Mouse (Mus musculus): Measurements from ENCODE around the gene Mum1.

The Mum1 gene

GRCm38 (mm10) chr10:80226416-80227165 lies at the start of gene Mum1:
TSS of gene Mum1 (plus strand) at chr10:80226434.
- in situ Hi-C loops (cut with MboI, MseI): no loop called here

DNA sequence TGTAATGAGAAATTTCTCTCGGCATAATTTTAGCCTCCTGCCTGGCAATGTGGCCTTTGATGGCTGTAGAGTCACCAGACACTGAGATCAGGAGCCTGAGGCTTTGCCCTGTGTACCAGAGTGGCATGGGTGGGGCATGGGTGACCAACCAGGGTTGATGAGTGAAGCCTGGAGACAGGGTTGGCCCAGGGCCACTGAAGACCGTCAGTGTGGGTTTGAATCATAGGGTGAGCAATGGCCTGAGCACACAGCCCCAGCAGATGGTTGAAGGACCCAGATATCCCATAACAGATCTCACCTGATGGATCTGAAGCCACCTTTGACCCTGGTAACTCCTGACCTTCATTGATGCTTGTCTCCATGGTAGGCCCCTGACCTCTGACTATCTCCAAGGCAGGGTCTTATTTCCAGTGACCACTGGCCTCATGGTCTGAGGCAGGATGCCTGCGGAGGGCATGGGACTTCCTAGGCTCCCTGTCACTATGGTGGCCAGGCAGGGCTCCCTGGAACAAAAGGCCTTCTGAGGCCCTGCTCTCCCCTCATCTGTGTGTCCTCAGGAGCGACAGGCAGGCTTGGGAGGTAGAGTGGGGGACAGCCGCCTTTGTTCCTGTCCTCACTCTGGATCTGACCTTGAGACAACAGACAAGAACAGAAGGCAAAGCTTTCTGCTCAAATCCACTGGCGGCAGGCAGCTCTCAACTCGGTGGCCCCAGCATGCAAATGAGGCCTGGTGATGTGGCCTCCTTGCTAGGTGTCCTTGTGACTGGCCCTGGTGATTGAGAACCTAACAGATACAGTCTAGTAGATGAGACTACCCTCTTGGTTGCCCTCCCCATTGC lies 48.6 kb upstream of the Mum1 start:
- in situ Hi-C loops (cut with MboI, MseI): loop anchor here (5.0 kb wide), 1 partner anchor 65 kb away; no protein-coding TSS in a partner anchor

GRCm38 (mm10) chr10:80179068-80180051 lies 46.9 kb upstream of the Mum1 start, which contains the start of gene Efna2:
TSS of gene Efna2 (plus strand) at chr10:80179482.
- in situ Hi-C loops (cut with MboI, MseI): loop anchor here (5.0 kb wide), 1 partner anchor 63 kb away; no protein-coding TSS in a partner anchor

DNA sequence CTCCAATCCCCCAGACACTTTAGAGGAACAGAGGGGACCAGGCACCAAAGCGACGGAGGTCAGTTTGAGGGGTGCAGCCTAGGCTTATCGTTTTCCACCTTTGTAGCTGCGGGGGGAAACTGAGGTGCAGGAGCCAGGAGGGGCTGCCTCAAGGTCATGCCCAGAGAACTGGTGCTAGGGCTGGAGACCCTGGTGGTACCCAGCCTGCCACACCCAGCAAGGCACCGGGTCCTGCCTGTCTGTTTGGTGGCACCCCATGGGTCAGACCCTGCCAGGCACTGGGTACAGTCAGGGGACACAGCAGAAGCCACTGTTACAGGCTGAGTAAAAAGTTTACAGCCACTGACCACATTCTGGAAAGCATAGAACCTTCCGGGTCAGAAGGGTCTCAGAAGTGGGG lies 45.9 kb upstream of the Mum1 start:
- in situ Hi-C loops (cut with MboI, MseI): no loop called here

DNA sequence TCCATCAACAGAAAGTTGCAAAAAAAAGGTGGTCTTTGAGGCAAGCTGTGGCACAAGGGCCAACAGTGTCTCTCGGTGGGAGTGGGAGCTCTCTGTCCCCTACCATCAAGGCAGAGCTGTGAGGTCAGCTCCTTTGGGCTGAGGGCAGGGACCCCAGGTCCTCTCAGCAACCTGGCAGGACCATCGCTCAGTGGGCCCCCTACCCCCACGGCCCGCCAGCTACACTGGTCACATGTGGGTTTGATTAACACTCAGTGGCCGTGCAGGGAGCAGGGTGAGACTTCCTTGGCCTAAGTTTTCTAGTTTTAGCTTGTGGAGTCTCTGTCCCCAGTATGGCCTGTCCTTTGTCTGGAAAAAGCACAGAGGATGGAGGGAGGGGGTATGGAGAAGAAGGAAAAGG lies 45.4 kb upstream of the Mum1 start:
- in situ Hi-C loops (cut with MboI, MseI): no loop called here

GRCm38 (mm10) chr10:80182547-80182946 lies 43.7 kb upstream of the Mum1 start:
- in situ Hi-C loops (cut with MboI, MseI): no loop called here

DNA sequence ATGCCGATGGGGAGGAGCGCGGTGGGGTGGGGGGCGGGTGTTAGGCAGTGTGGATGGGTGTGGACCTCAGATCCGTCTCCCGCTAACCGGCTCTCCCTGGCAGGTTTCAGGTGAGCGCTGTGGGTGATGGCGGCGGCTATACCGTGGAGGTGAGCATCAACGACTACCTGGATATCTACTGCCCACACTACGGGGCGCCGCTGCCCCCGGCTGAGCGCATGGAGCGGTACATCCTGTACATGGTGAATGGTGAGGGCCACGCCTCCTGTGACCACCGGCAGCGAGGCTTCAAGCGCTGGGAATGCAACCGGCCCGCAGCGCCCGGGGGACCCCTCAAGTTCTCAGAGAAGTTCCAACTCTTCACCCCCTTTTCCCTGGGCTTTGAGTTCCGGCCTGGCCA lies 39.6 kb upstream of the Mum1 start:
- in situ Hi-C loops (cut with MboI, MseI): no loop called here

- in situ Hi-C loops (cut with MboI, MseI): no loop called here
Measured at GRCm38 (mm10) chr10:80187739-80188138, 38.5 kb upstream of the Mum1 start.

- in situ Hi-C loops (cut with MboI, MseI): no loop called here
Measured at GRCm38 (mm10) chr10:80188453-80189024, 37.7 kb upstream of the Mum1 start.

GRCm38 (mm10) chr10:80189999-80190398 lies 36.2 kb upstream of the Mum1 start:
- in situ Hi-C loops (cut with MboI, MseI): no loop called here

- in situ Hi-C loops (cut with MboI, MseI): no loop called here
Measured at GRCm38 (mm10) chr10:80190491-80191051, 35.7 kb upstream of the Mum1 start.

DNA sequence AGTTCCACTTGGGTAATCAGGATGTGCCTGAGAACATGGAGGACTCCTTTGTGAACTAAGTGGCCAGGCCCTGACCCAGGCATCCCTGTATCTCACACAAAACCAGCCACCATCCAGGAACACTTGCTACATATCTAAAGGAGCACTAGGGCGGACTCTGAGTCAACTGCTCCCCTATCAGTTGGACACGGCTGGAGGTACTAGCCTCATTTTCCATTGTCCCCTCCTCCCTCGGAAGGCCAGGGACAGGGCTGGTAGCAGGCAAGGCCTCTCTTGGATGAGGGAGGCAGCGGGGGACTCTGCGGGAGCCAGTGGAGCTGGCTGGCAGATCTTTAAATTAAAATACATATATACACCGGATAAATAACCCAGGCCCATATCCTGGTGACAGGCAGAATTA lies 32.3 kb upstream of the Mum1 start:
- in situ Hi-C loops (cut with MboI, MseI): no loop called here

GRCm38 (mm10) chr10:80194441-80194840 lies 31.8 kb upstream of the Mum1 start:
- in situ Hi-C loops (cut with MboI, MseI): no loop called here

- in situ Hi-C loops (cut with MboI, MseI): no loop called here
Measured at GRCm38 (mm10) chr10:80196167-80196566, 30.1 kb upstream of the Mum1 start.

GRCm38 (mm10) chr10:80196778-80197581 lies 29.3 kb upstream of the Mum1 start:
- in situ Hi-C loops (cut with MboI, MseI): no loop called here

DNA sequence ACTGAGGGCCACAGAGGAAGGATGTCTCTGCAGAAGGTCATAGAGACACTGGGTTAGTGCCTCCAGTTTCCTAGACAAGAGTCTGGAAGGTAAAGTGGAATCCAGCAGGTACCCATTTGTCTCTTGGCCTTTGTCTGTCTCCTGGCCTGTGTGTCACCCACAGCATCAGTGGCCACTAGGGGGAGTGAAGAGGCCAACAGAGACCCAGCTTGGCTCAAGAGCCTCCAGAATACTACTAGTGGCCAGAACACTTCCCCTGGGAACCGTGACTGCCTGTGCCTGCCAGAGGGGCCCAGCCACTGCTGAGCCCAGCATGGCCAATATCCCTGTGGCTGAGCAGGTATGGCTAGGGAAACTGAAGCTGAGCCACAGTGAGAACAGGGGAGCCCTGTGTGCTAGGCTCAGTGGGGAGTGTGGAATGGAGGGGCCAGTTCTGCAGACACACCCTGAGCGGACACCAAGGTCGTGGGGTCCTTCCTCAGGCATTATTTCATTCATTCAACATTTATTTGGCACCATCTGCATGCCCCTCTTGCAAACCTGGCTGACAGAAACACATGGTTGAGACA lies 26.7 kb upstream of the Mum1 start:
- in situ Hi-C loops (cut with MboI, MseI): no loop called here

GRCm38 (mm10) chr10:80200485-80200884 lies 25.7 kb upstream of the Mum1 start:
- in situ Hi-C loops (cut with MboI, MseI): no loop called here

DNA sequence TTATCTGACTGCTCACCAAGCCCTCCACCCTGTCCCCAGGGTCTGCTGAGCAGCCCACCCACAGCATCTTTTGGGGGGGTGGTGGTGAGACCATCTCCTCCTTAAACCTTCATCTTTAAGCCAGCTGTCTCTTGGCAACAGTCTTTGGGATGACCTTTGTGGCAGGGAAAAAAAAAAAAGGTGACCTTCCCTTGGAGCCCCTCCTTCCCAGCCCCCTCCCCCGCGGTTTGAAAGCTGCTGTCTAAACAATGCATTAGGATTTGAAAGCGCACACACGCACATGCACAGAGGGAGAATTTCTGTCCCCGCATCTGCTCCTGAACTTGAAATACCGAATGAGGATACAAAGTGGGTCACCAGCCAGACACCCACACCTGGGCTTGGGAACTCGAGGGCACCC lies 22.2 kb upstream of the Mum1 start:
- in situ Hi-C loops (cut with MboI, MseI): no loop called here

GRCm38 (mm10) chr10:80207201-80207600 lies 19.0 kb upstream of the Mum1 start:
- in situ Hi-C loops (cut with MboI, MseI): no loop called here

- in situ Hi-C loops (cut with MboI, MseI): no loop called here
Measured at GRCm38 (mm10) chr10:80207676-80208075, 18.6 kb upstream of the Mum1 start.

Data from T-helper 1 cell (primary cell).